Mouse (Mus musculus): ENCODE measurements around the gene Socs1. TPM values are rescaled to one million over a fixed set of nuclear protein-coding genes. Genes with fewer than 3 reads are reported as not detected.

The Socs1 gene
- total RNA-seq, 2 experiments from 2014 or later = 0.59 to 0.97 TPM

GRCm38 (mm10) chr16:10736364-10736763, 49.0 kb downstream of the Socs1 start:
- no peak for DNase-seq (ENCODE audit: low spot score in 2 of 2)

GRCm38 (mm10) chr16:10735781-10736180, 49.6 kb downstream of the Socs1 start:
- Histone ChIP-seq H3K27ac (no peak overlapping the region), H3K4me3 (no peak overlapping the region)
- no peak for DNase-seq (ENCODE audit: low spot score in 2 of 2)
- TF ChIP-seq CTCF (conservative IDR thresholded peaks at IDR 0.05) = no peak

More at GRCm38 (mm10) chr16:10736364-10736763, 49.0 kb downstream of the Socs1 start:
- H3K4me3 ChIP-seq = no peak overlapping the region
- TF ChIP-seq CTCF (conservative IDR thresholded peaks at IDR 0.05) = no peak
- no peak overlapping the region for H3K27ac ChIP-seq

GRCm38 (mm10) chr16:10732421-10732820, 52.9 kb downstream of the Socs1 start:
- no peak for DNase-seq (ENCODE audit: low spot score in 2 of 2)
- TF ChIP-seq CTCF (conservative IDR thresholded peaks at IDR 0.05) = no peak
- H3K27ac ChIP-seq = no peak overlapping the region
- no peak overlapping the region for H3K4me3 ChIP-seq

Other genes starting within 250 kb of the Socs1 start
- 10 to 100 TPM; 61.8 to 63.1 TPM for gene Dexi, start 242.5 kb downstream of the Socs1 start, total RNA-seq (2021)
- 100 to 1,000 TPM in 1 of 2 experiments, 10 to 100 TPM in 1; 98.8 to 105 TPM for gene Clec16a, start 240.2 kb downstream of the Socs1 start, total RNA-seq (2021)
- not detected for gene Tnp2, start 3.1 kb upstream of the Socs1 start, total RNA-seq (2021)
- not detected for gene Prm3, start 5.4 kb upstream of the Socs1 start, total RNA-seq (2021)
- gene Prm2, start 10.6 kb upstream of the Socs1 start, total RNA-seq (2021) = not detected
- not detected for gene Prm1, start 20.3 kb upstream of the Socs1 start, total RNA-seq (2021)
- not detected for gene Gm11172, start 27.4 kb upstream of the Socs1 start, total RNA-seq (2021)
- gene Rmi2, start 49.5 kb upstream of the Socs1 start, total RNA-seq (2021) = under 1 TPM; 0.15 to 0.22 TPM

Measured in layer of hippocampus, adult 2 months (tissue).